Mouse (Mus musculus) adrenal gland, postnatal 36 days (tissue): ENCODE measurements around the gene Prl3a1. TPM values are rescaled to one million over a fixed set of nuclear protein-coding genes. Genes with fewer than 3 reads are reported as not detected.

ENCODE experiments used
- DNase-seq, 2 experiments: peaks; one replicate each; pipeline ENCODE4 v3.0.0; 2021; ENCODE audit warnings: mixed read lengths in 1 of 2
- long read RNA-seq, 2 experiments: library from polyadenylated mRNA; stranded (forward); transcript quantifications; one replicate each; pipeline ENCODE4 v2.0.0; 2021; ENCODE audit warnings: borderline sequencing depth in 2 of 2
- total RNA-seq, 2 experiments: library from RNA; stranded (reverse); gene quantifications; 2 replicates each; pipeline ENCODE4 v1.2.3; 2021

Gene Prl3a1
- total RNA-seq, result not detected
- long read RNA-seq, experiment 1, result 0 reads
- long read RNA-seq, experiment 2, result 0 reads

GRCm38 (mm10) chr13:27259136-27259535, at the start of gene Prl3a1:
Gene Prl3a1, plus strand, starts transcription at chr13:27259436.
- DNase-seq, result no peak

GRCm38 (mm10) chr13:27241547-27241946, 17.7 kb upstream of the Prl3a1 start, which contains the start of gene Prl3b1:
Gene Prl3b1, plus strand, starts transcription at chr13:27241847.
- DNase-seq, result no peak

- no peak for DNase-seq
Observed at GRCm38 (mm10) chr13:27312334-27313225, 53.3 kb downstream of the Prl3a1 start, which contains the start of gene Prl6a1. Gene Prl6a1, plus strand, starts transcription at chr13:27312627.

Other genes starting within 250 kb of the Prl3a1 start
- gene Prl, start 201.9 kb upstream of the Prl3a1 start, total RNA-seq, result not detected
- gene Prl3d1, start 165.2 kb upstream of the Prl3a1 start, total RNA-seq, result not detected
- gene Prl3d2, start 137.7 kb upstream of the Prl3a1 start, total RNA-seq, result not detected
- not detected for gene Prl3d3, start 102.6 kb upstream of the Prl3a1 start, total RNA-seq
- gene Prl3c1, start 62.8 kb upstream of the Prl3a1 start, total RNA-seq, result not detected
- not detected for gene Prl3b1, start 17.6 kb upstream of the Prl3a1 start, total RNA-seq
- gene Prl6a1, start 53.2 kb downstream of the Prl3a1 start, total RNA-seq, result not detected
- 1 to 10 TPM; 1.6 to 5.2 TPM for gene Prl8a2, start 86.2 kb downstream of the Prl3a1 start, total RNA-seq
- gene Prl2b1, start 131.4 kb downstream of the Prl3a1 start, total RNA-seq, result not detected
- gene Prl8a6, start 179.3 kb downstream of the Prl3a1 start, total RNA-seq, result not detected